Mouse (Mus musculus) C2C12 (cell line): ENCODE data around the gene Parg.

Experiments used
- CEBPB ChIP-seq: IDR thresholded peaks from one replicate; pipeline ENCODE4 v1.6.1; 2011; ENCODE audit warnings: low read depth, mild to moderate bottlenecking, control low read depth, moderate library complexity
- CTCF ChIP-seq: IDR thresholded peaks from one replicate; pipeline ENCODE4 v1.5.1; 2011; ENCODE audit not compliant: control insufficient read depth, insufficient read depth, insufficient read length
- MYOD1 ChIP-seq: IDR thresholded peaks from one replicate; pipeline ENCODE4 v1.6.1; 2011; ENCODE audit warnings: low read depth; ENCODE audit not compliant: control insufficient read depth, insufficient read length
- MYOG ChIP-seq: IDR thresholded peaks from one replicate; pipeline ENCODE4 v1.6.1; 2011; ENCODE audit not compliant: control insufficient read depth, insufficient read length; ENCODE audit errors: extremely low read depth
- USF1 ChIP-seq: IDR thresholded peaks from one replicate; pipeline ENCODE4 v1.6.1; 2011; ENCODE audit warnings: low read depth, mild to moderate bottlenecking, control low read depth, moderate library complexity

GRCm38 (mm10) chr14:32260830-32261229, 59.1 kb downstream of the Parg start:
- TF ChIP-seq CTCF: no peak
- TF ChIP-seq MYOD1: no peak
- TF ChIP-seq USF1: no peak
- no peak for TF ChIP-seq CEBPB
- TF ChIP-seq MYOG: no peak
